In the genomic region with DNA sequence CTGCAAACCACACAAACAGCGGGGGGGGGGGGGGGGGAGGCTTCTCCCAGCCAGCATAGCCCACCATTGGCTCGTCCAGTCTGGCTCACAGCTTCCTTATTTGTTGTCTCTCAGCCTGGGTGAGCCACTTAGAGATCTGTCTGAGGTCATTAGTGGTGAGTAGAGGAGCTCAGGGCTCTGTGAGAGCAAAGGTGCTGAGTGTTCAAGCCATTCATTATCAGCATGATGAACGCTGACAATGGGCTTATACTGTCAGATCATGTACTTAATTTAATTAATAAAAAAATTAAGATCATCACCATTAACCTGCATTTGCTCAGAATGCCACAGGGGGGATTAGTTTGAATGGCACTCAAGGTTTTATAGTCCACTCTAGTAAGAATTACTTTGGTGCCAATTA, we compare ENCODE assay signal across 20 mouse cellular contexts.
DNase-seq lines count a peak whose midpoint lies in the region; ATAC-seq and TF ChIP-seq lines count a peak whose summit lies in the region.
"Had no signal": no experiment of that assay in that cellular context is flagged by ENCODE, and none has a peak within 500 bp of the region (broad histone marks: within the 10 kb centered on the region; RNA-seq: fewer than 3 reads in every experiment).

No protein-coding gene starts in this region.

- H3K36me3 ChIP-seq in midbrain, embryonic 11.5 days (ENCODE audit: control insufficient read depth, insufficient read depth, low read length) = no peaks in the 10 kb centered on the region
- no peaks in the 10 kb centered on the region for H3K36me3 ChIP-seq in midbrain, postnatal 0 days (ENCODE audit: insufficient read depth, low read length)
- H3K36me3 ChIP-seq: embryonic facial prominence, embryonic 13.5 days; forebrain, embryonic 15.5 days had no signal

- H3K4me1 ChIP-seq in midbrain, embryonic 11.5 days (ENCODE audit: control insufficient read depth, insufficient read depth, low read length) = no peaks in the 10 kb centered on the region
- no peaks in the 10 kb centered on the region for H3K4me1 ChIP-seq in midbrain, postnatal 0 days (ENCODE audit: insufficient read depth, low read length)
- H3K4me1 ChIP-seq: embryonic facial prominence, embryonic 13.5 days; forebrain, embryonic 13.5 days; forebrain, embryonic 15.5 days had no signal

- H3K9ac ChIP-seq in midbrain, embryonic 11.5 days (ENCODE audit: low read length) = no peak overlapping the region
- H3K9ac ChIP-seq in midbrain, postnatal 0 days (replicated peaks; ENCODE audit: low read length, poor library complexity, severe bottlenecking) = no peak overlapping the region
- H3K9ac ChIP-seq: embryonic facial prominence, embryonic 13.5 days; forebrain, embryonic 13.5 days; forebrain, embryonic 15.5 days; forebrain, postnatal 0 days had no signal

- no peaks in the 10 kb centered on the region for H3K9me3 ChIP-seq in midbrain, embryonic 11.5 days (ENCODE audit: control insufficient read depth, low read length)
- no peaks in the 10 kb centered on the region for H3K9me3 ChIP-seq in midbrain, postnatal 0 days (ENCODE audit: low read length)
- H3K9me3 ChIP-seq: embryonic facial prominence, embryonic 13.5 days; forebrain, embryonic 13.5 days; forebrain, embryonic 15.5 days had no signal

- H3K4me3 ChIP-seq in midbrain, embryonic 11.5 days (ENCODE audit: low read depth, low read length) = no peak overlapping the region
- no peak overlapping the region for H3K4me3 ChIP-seq in midbrain, postnatal 0 days (ENCODE audit: low read depth, low read length)
- H3K4me3 ChIP-seq: embryonic facial prominence, embryonic 13.5 days; forebrain, embryonic 13.5 days; forebrain, embryonic 15.5 days had no signal

- 81% methylated on average over 3 of the region's 3 CpGs for WGBS in midbrain, embryonic 11.5 days
- WGBS in midbrain, postnatal 0 days = 72% methylated on average over 3 of the region's 3 CpGs

- H3K27ac ChIP-seq in midbrain, embryonic 11.5 days (ENCODE audit: low read depth, low read length) = no peak overlapping the region
- H3K27ac ChIP-seq in midbrain, postnatal 0 days (ENCODE audit: low read depth, low read length) = no peak overlapping the region
- H3K27ac ChIP-seq: embryonic facial prominence, embryonic 13.5 days; forebrain, embryonic 13.5 days; forebrain, embryonic 15.5 days had no signal

- H3K4me2 ChIP-seq in midbrain, embryonic 11.5 days = no peak overlapping the region
- no peak overlapping the region for H3K4me2 ChIP-seq in midbrain, postnatal 0 days (ENCODE audit: low read depth, low read length, poor library complexity, severe bottlenecking)
- H3K4me2 ChIP-seq: embryonic facial prominence, embryonic 13.5 days; forebrain, embryonic 13.5 days; forebrain, embryonic 15.5 days had no signal

- H3K27me3 ChIP-seq in midbrain, embryonic 11.5 days (ENCODE audit: control insufficient read depth, insufficient read depth, low read length) = no peaks in the 10 kb centered on the region
- H3K27me3 ChIP-seq in midbrain, postnatal 0 days (ENCODE audit: insufficient read depth, low read length) = no peaks in the 10 kb centered on the region
- H3K27me3 ChIP-seq: embryonic facial prominence, embryonic 13.5 days; forebrain, embryonic 13.5 days; forebrain, embryonic 15.5 days had no signal

- DNase-seq in heart, adult 11 months = peak; percentile 28
- DNase-seq in heart, postnatal 36 days = no peak
- peak; percentile 17 for DNase-seq in midbrain, embryonic 11.5 days (ENCODE audit: low spot score, missing footprints)
- no peak for DNase-seq in midbrain, postnatal 0 days (ENCODE audit: low spot score)
- peak; percentile 52 for DNase-seq in retina, embryonic 14.5 days (ENCODE audit: low spot score)
- DNase-seq in retina, postnatal 1 day = peak; percentile 87
- no peak for DNase-seq in urinary bladder, postnatal 25 days (ENCODE audit: low spot score)
- DNase-seq in adrenal gland, postnatal 36 days = no peak
- DNase-seq: adrenal gland, adult 2 months; adrenal gland, postnatal 10 days; adrenal gland, postnatal 25 days; cerebellum, adult 11-12 months; cerebellum, adult 2 months; cerebellum, adult 9-10 months; cerebellum, postnatal 10 days; cerebellum, postnatal 25 days; forebrain, postnatal 0 days had no signal

- intact Hi-C loops in heart, postnatal 36 days (cut with DNase I) = no loop called here

- no peak for TF ChIP-seq CTCF in midbrain, postnatal 0 days (IDR thresholded peaks at IDR 0.05)

- ATAC-seq in midbrain, embryonic 11.5 days (ENCODE audit: low FRiP score) = no peak
- ATAC-seq in midbrain, postnatal 0 days (ENCODE audit: low FRiP score) = no peak
- ATAC-seq: forebrain, embryonic 13.5 days; forebrain, embryonic 15.5 days; forebrain, postnatal 0 days had no signal

Comparison
In these comparisons a context has a peak if more than half of its experiments do, and no peak if none do; other contexts are left out.
1. DNase-seq: peak in heart, adult 11 months (single experiment), midbrain, embryonic 11.5 days (single experiment), retina, embryonic 14.5 days (single experiment) and retina, postnatal 1 day (single experiment); none in heart, postnatal 36 days (0 of 2), midbrain, postnatal 0 days (single experiment), urinary bladder, postnatal 25 days (single experiment) and adrenal gland, postnatal 36 days (0 of 2).